Mouse (Mus musculus) C2C12 (cell line): ENCODE results near the gene Ahdc1. TPM values are rescaled to one million over a fixed set of nuclear protein-coding genes. Genes with fewer than 3 reads are reported as not detected.

Experiments
- H3K27me3 ChIP-seq: one replicate; pipeline ENCODE4 v1.6.1; 2011; ENCODE audit not compliant: control insufficient read depth, insufficient read depth, insufficient read length
- H3K36me3 ChIP-seq: one replicate; pipeline ENCODE4 v1.6.1; 2011; ENCODE audit not compliant: control insufficient read depth, insufficient read depth
- H3K4me3 ChIP-seq: one replicate; pipeline ENCODE4 v1.5.1; 2011; ENCODE audit warnings: mild to moderate bottlenecking, control low read depth; ENCODE audit not compliant: poor library complexity, insufficient read depth, severe bottlenecking
- H3K79me2 ChIP-seq: one replicate; pipeline ENCODE4 v1.6.1; 2011; ENCODE audit not compliant: control insufficient read depth, insufficient read depth
- H3K79me3 ChIP-seq: one replicate; pipeline ENCODE4 v1.6.1; 2011; ENCODE audit warnings: low read depth, control low read depth
- H3ac ChIP-seq: one replicate; pipeline ENCODE3; 2011; ENCODE audit warnings: low read depth; ENCODE audit not compliant: control insufficient read depth, insufficient read length
- CEBPB ChIP-seq: IDR thresholded peaks from one replicate; pipeline ENCODE4 v1.6.1; 2011; ENCODE audit warnings: low read depth, mild to moderate bottlenecking, control low read depth, moderate library complexity
- CTCF ChIP-seq: IDR thresholded peaks from one replicate; pipeline ENCODE4 v1.5.1; 2011; ENCODE audit not compliant: control insufficient read depth, insufficient read depth, insufficient read length
- FOSL1 ChIP-seq: IDR thresholded peaks from one replicate; pipeline ENCODE4 v1.8.0; 2011; ENCODE audit warnings: mild to moderate bottlenecking, low read length; ENCODE audit not compliant: poor library complexity, insufficient read depth, severe bottlenecking
- MAX ChIP-seq: IDR thresholded peaks from one replicate; pipeline ENCODE4 v1.6.1; 2011; ENCODE audit warnings: mild to moderate bottlenecking, control low read depth
- MYOD1 ChIP-seq: IDR thresholded peaks from one replicate; pipeline ENCODE4 v1.6.1; 2011; ENCODE audit warnings: low read depth; ENCODE audit not compliant: control insufficient read depth, insufficient read length
- MYOG ChIP-seq: IDR thresholded peaks from one replicate; pipeline ENCODE4 v1.6.1; 2011; ENCODE audit not compliant: control insufficient read depth, insufficient read length; ENCODE audit errors: extremely low read depth
- USF1 ChIP-seq: IDR thresholded peaks from one replicate; pipeline ENCODE4 v1.6.1; 2011; ENCODE audit warnings: low read depth, mild to moderate bottlenecking, control low read depth, moderate library complexity
- polyA plus RNA-seq: library from polyadenylated mRNA; unstranded; fragments of >200 nt; fragmentation: generic; extraction: Trizol; gene quantifications from one replicate; pipeline ENCODE4 v1.2.1, GENCODE M21; 2012; ENCODE audit warnings: missing spikeins

Gene Ahdc1
- polyA plus RNA-seq, 1 experiment, result 27.9 TPM

DNA sequence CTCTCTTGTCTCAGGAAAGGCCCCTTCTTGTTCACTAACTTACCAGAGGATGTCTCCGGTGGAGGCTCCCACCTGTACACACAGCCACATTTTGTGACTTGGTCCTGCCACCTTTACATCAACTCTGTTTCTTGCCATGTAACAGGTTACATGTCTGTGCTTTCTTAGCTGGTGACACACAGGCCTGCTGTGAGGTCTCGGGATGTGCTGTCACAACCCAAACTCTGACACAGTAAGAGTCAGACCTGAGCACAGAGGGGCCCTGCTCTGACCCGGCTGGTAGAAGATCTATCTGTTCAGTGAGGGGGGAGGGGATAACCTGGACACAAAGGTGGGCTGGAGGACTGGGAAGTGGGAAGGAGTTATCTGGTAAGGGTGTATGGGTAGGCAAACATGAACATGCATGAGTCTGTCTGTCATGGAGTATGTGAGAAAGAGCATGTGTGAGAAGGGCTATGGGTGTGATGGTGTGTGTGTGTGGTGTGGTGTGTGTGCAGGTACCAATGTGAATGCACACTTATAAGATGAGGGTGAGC, 7.3 kb downstream of the Ahdc1 start:
- Histone ChIP-seq H3K79me2 (peaks cover 100% of the 10 kb centered on the region), H3K4me3 (no peak overlapping the region), H3ac (no peak overlapping the region), H3K36me3 (no peaks in the 10 kb centered on the region), H3K27me3 (no peaks in the 10 kb centered on the region), H3K79me3 (peaks cover 84% of the 10 kb centered on the region)
- TF ChIP-seq MAX (no peak), FOSL1 (no peak), MYOG (no peak), USF1 (no peak), MYOD1 (no peak), CTCF (no peak), CEBPB (no peak)

- H3K79me2 ChIP-seq, result peaks cover 99% of the 10 kb centered on the region
- no peaks in the 10 kb centered on the region for H3K27me3 ChIP-seq
- peaks cover 76% of the 10 kb centered on the region for H3K79me3 ChIP-seq
- no peak overlapping the region for H3K4me3 ChIP-seq
- no peak overlapping the region for H3ac ChIP-seq
- peaks cover 2% of the 10 kb centered on the region for H3K36me3 ChIP-seq
- TF ChIP-seq MYOG, result no peak
- no peak for TF ChIP-seq USF1
- no peak for TF ChIP-seq CEBPB
- TF ChIP-seq FOSL1, result no peak
- no peak for TF ChIP-seq CTCF
- TF ChIP-seq MYOD1, result no peak
These were observed 9.7 kb downstream of the Ahdc1 start for GRCm38 (mm10) chr4:133020721-133021120.

DNA sequence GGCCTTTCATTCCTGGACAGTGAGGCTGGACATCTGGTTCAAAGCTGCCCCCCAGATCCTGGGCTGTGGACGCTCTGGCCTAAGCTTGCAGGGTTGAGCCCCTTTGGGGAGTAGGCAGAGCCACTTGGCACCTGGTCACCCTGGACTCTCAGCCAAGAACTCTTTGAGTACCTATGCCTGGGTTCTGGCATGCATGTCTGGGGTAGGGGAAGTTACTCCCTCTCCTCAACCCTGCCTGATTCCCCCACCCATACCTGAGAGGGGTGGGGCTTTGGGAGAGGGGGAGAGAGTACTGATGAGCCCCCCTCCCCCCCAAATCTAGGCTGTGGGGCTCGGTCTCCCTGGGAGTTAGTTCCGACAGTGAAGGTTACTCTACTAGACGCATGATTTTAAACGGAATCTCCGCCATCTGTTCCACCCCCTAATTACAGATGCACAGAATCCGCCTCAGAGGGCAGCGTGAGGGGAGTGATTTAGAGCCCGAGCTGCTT, 10.2 kb downstream of the Ahdc1 start:
- H3K36me3 ChIP-seq, result peaks cover 7% of the 10 kb centered on the region
- H3K79me2 ChIP-seq, result peaks cover 99% of the 10 kb centered on the region
- TF ChIP-seq FOSL1, result no peak
- no peak for TF ChIP-seq CTCF
- no peak for TF ChIP-seq MYOD1
- no peak for TF ChIP-seq MYOG
- no peak for TF ChIP-seq MAX
- H3K79me3 ChIP-seq, result peaks cover 75% of the 10 kb centered on the region
- no peaks in the 10 kb centered on the region for H3K27me3 ChIP-seq
- H3ac ChIP-seq, result no peak overlapping the region
- no peak overlapping the region for H3K4me3 ChIP-seq

GRCm38 (mm10) chr4:133022217-133022616, 11.2 kb downstream of the Ahdc1 start:
- peaks cover 9% of the 10 kb centered on the region for H3K36me3 ChIP-seq
- peaks cover 76% of the 10 kb centered on the region for H3K79me3 ChIP-seq
- TF ChIP-seq MYOG (no peak), FOSL1 (no peak), CEBPB (no peak), USF1 (no peak), MAX (no peak)
- no peaks in the 10 kb centered on the region for H3K27me3 ChIP-seq
- H3ac ChIP-seq, result no peak overlapping the region
- H3K4me3 ChIP-seq, result no peak overlapping the region
- peaks cover 99% of the 10 kb centered on the region for H3K79me2 ChIP-seq

- Histone ChIP-seq H3K79me2 (peaks cover 99% of the 10 kb centered on the region), H3ac (no peak overlapping the region), H3K36me3 (peaks cover 17% of the 10 kb centered on the region), H3K4me3 (no peak overlapping the region), H3K79me3 (peaks cover 73% of the 10 kb centered on the region), H3K27me3 (no peaks in the 10 kb centered on the region)
- no peak for TF ChIP-seq MAX
- no peak for TF ChIP-seq CEBPB
- TF ChIP-seq MYOG, result no peak
- no peak for TF ChIP-seq FOSL1
- no peak for TF ChIP-seq MYOD1
- TF ChIP-seq USF1, result no peak
- no peak for TF ChIP-seq CTCF
These were observed 12.0 kb downstream of the Ahdc1 start for GRCm38 (mm10) chr4:133022954-133023635.

GRCm38 (mm10) chr4:133023636-133024035, 12.6 kb downstream of the Ahdc1 start:
- Histone ChIP-seq H3K79me3 (peaks cover 71% of the 10 kb centered on the region), H3K79me2 (peaks cover 99% of the 10 kb centered on the region), H3K27me3 (no peaks in the 10 kb centered on the region), H3K36me3 (peaks cover 17% of the 10 kb centered on the region), H3K4me3 (no peak overlapping the region), H3ac (no peak overlapping the region)
- TF ChIP-seq USF1 (no peak), FOSL1 (no peak), MYOD1 (no peak), CEBPB (no peak), CTCF (no peak), MAX (no peak), MYOG (no peak)
